Mouse (Mus musculus): ENCODE results near the gene Usp20. TPM values are rescaled to one million over a fixed set of nuclear protein-coding genes. Genes with fewer than 3 reads are reported as not detected.

Usp20 gene
- total and polyA plus RNA-seq, 3 experiments, result 3.4 to 13.8 (median 12.0) TPM

- no peak for DNase-seq (ENCODE audit: extremely low read depth)
- dilution Hi-C loops (cut with MboI; ENCODE audit: extremely low pct_ligation_motif_present, extremely low pct_unique_long_range_greater_than_20kb, low sequenced_read_pairs), result no loop called here
- Histone ChIP-seq H3K27me3 (replicated peaks) (no peaks in the 10 kb centered on the region), H3K79me2 (replicated peaks; ENCODE audit: control insufficient read depth, extremely low read depth, insufficient read depth, poor library complexity, severe bottlenecking) (no peaks in the 10 kb centered on the region), H3K4me1 (ENCODE audit: control insufficient read depth in 1 of 2, insufficient read depth in 2 of 2) (peaks cover 7 to 23% of the 10 kb centered on the region in 2 experiments), H3K4me2 (ENCODE audit: insufficient read depth, low read depth, poor library complexity, severe bottlenecking) (no peak overlapping the region), H3K36me3 (replicated peaks in 1 of 2; ENCODE audit: control insufficient read depth in 1 of 2, insufficient read depth in 1 of 2, low read length in 1 of 2) (peaks cover 52 to 84% of the 10 kb centered on the region in 2 experiments), H3K4me3 (replicated peaks in 1 of 3; ENCODE audit: low read depth in 2 of 3, low read length in 2 of 3, poor library complexity in 1 of 3) (no peak overlapping the region), H3K9ac (ENCODE audit: insufficient read depth, low read depth) (no peak overlapping the region), H3K27ac (ENCODE audit: insufficient read depth, low read depth) (no peak overlapping the region), H3K9me3 (replicated peaks; ENCODE audit: low read length) (no peaks in the 10 kb centered on the region)
- in situ Hi-C loops (cut with MboI; ENCODE audit: low pct_ligation_motif_present, low pct_unique_long_range_greater_than_20kb, low sequenced_read_pairs), result loop anchor here (25.0 kb wide), 1 partner anchor 284 kb away; no protein-coding TSS in a partner anchor
- no peak for TF ChIP-seq ZC3H11A (IDR thresholded peaks at IDR 0.05; ENCODE audit: low read depth, low read length)
- no peak for TF ChIP-seq MXI1 (IDR thresholded peaks at IDR 0.05; ENCODE audit: low read depth, low read length)
- no peak for TF ChIP-seq CHD2 (IDR thresholded peaks at IDR 0.05; ENCODE audit: low read length)
- no peak for TF ChIP-seq KAT2A (IDR thresholded peaks at IDR 0.05; ENCODE audit: insufficient replicate concordance, low read length)
- no peak for TF ChIP-seq USF1 (IDR thresholded peaks at IDR 0.05; ENCODE audit: low read depth, low read length)
- TF ChIP-seq EP300 (IDR thresholded peaks at IDR 0.05; ENCODE audit: low read length), result no peak
- no peak for TF ChIP-seq CTCF (conservative IDR thresholded peaks at IDR 0.05 in 1 of 2, IDR thresholded peaks at IDR 0.05 in 1 of 2; ENCODE audit: low read depth in 2 of 2, low read length in 2 of 2)
These were observed 20.8 kb downstream of the Usp20 start for GRCm38 (mm10) chr2:31002857-31003256.

GRCm38 (mm10) chr2:31005453-31005852, 23.4 kb downstream of the Usp20 start:
- no peaks in the 10 kb centered on the region for H3K27me3 ChIP-seq (replicated peaks)
- no peaks in the 10 kb centered on the region for H3K79me2 ChIP-seq (replicated peaks; ENCODE audit: control insufficient read depth, extremely low read depth, insufficient read depth, poor library complexity, severe bottlenecking)
- no peak overlapping the region for H3K9ac ChIP-seq (ENCODE audit: insufficient read depth, low read depth)
- dilution Hi-C loops (cut with MboI; ENCODE audit: extremely low pct_ligation_motif_present, extremely low pct_unique_long_range_greater_than_20kb, low sequenced_read_pairs), result no loop called here
- H3K36me3 ChIP-seq (replicated peaks in 1 of 2; ENCODE audit: control insufficient read depth in 1 of 2, insufficient read depth in 1 of 2, low read length in 1 of 2), result peaks cover 57 to 85% of the 10 kb centered on the region in 2 experiments
- H3K4me3 ChIP-seq (replicated peaks in 1 of 3; ENCODE audit: low read depth in 2 of 3, low read length in 2 of 3, poor library complexity in 1 of 3), result no peak overlapping the region
- no peak for DNase-seq (ENCODE audit: extremely low read depth)
- TF ChIP-seq MYC (IDR thresholded peaks at IDR 0.05; ENCODE audit: low read depth, low read length) (no peak), MEF2A (IDR thresholded peaks at IDR 0.05; ENCODE audit: borderline replicate concordance, low read depth, low read length) (no peak), POLR2A (IDR thresholded peaks at IDR 0.05; ENCODE audit: low read depth, low read length) (no peak), MAFK (IDR thresholded peaks at IDR 0.05; ENCODE audit: insufficient replicate concordance, low read length) (no peak), HCFC1 (IDR thresholded peaks at IDR 0.05; ENCODE audit: low read depth, low read length) (no peak), RCOR1 (conservative IDR thresholded peaks at IDR 0.05; ENCODE audit: low read depth, low read length) (no peak), KAT2A (IDR thresholded peaks at IDR 0.05; ENCODE audit: insufficient replicate concordance, low read length) (no peak), SIN3A (IDR thresholded peaks at IDR 0.05; ENCODE audit: low read length) (no peak), ELF1 (IDR thresholded peaks at IDR 0.05; ENCODE audit: low read depth, low read length) (no peak), ZKSCAN1 (IDR thresholded peaks at IDR 0.05; ENCODE audit: borderline replicate concordance, low read depth, low read length) (no peak), CHD2 (IDR thresholded peaks at IDR 0.05; ENCODE audit: low read length) (no peak), TBP (conservative IDR thresholded peaks at IDR 0.05; ENCODE audit: low read depth, low read length) (no peak), NELFE (IDR thresholded peaks at IDR 0.05; ENCODE audit: low read depth, low read length) (no peak), BHLHE40 (IDR thresholded peaks at IDR 0.05; ENCODE audit: low read depth, low read length) (no peak), CTCF (conservative IDR thresholded peaks at IDR 0.05 in 1 of 2, IDR thresholded peaks at IDR 0.05 in 1 of 2; ENCODE audit: low read depth in 2 of 2, low read length in 2 of 2) (no peak), ZC3H11A (IDR thresholded peaks at IDR 0.05; ENCODE audit: low read depth, low read length) (no peak), CHD1 (IDR thresholded peaks at IDR 0.05; ENCODE audit: low read depth, low read length) (no peak)
- H3K4me1 ChIP-seq (ENCODE audit: control insufficient read depth in 1 of 2, insufficient read depth in 2 of 2), result peaks cover 7 to 25% of the 10 kb centered on the region in 2 experiments
- no peak overlapping the region for H3K4me2 ChIP-seq (ENCODE audit: insufficient read depth, low read depth, poor library complexity, severe bottlenecking)
- in situ Hi-C loops (cut with MboI; ENCODE audit: low pct_ligation_motif_present, low pct_unique_long_range_greater_than_20kb, low sequenced_read_pairs), result loop anchor here (25.0 kb wide), 1 partner anchor 282 kb away; no protein-coding TSS in a partner anchor
- H3K27ac ChIP-seq (ENCODE audit: insufficient read depth, low read depth), result no peak overlapping the region
- no peaks in the 10 kb centered on the region for H3K9me3 ChIP-seq (replicated peaks; ENCODE audit: low read length)

Data from CH12.LX (cell line).